Mouse (Mus musculus): ENCODE data around the gene Btrc.

Btrc gene

GRCm38 (mm10) chr19:45472691-45473520 lies 109.4 kb downstream of the Btrc start:
- in situ Hi-C loops (cut with MboI, MseI) = no loop called here

GRCm38 (mm10) chr19:45474686-45475085 lies 111.2 kb downstream of the Btrc start:
- in situ Hi-C loops (cut with MboI, MseI) = no loop called here

- in situ Hi-C loops (cut with MboI, MseI) = no loop called here
Measured at GRCm38 (mm10) chr19:45475928-45476553, 112.5 kb downstream of the Btrc start.

- in situ Hi-C loops (cut with MboI, MseI) = no loop called here
Measured at GRCm38 (mm10) chr19:45479548-45479947, 116.0 kb downstream of the Btrc start.

GRCm38 (mm10) chr19:45480490-45480889 lies 117.0 kb downstream of the Btrc start:
- in situ Hi-C loops (cut with MboI, MseI) = no loop called here

GRCm38 (mm10) chr19:45480951-45481350 lies 117.4 kb downstream of the Btrc start:
- in situ Hi-C loops (cut with MboI, MseI) = no loop called here

- in situ Hi-C loops (cut with MboI, MseI) = no loop called here
Measured at GRCm38 (mm10) chr19:45483470-45483869, 119.9 kb downstream of the Btrc start.

- in situ Hi-C loops (cut with MboI, MseI) = no loop called here
Measured at GRCm38 (mm10) chr19:45486206-45486991, 122.9 kb downstream of the Btrc start.

- in situ Hi-C loops (cut with MboI, MseI) = no loop called here
Measured at GRCm38 (mm10) chr19:45486992-45487387, 123.5 kb downstream of the Btrc start.

GRCm38 (mm10) chr19:45489961-45490360 lies 126.4 kb downstream of the Btrc start:
- in situ Hi-C loops (cut with MboI, MseI) = no loop called here

- in situ Hi-C loops (cut with MboI, MseI) = no loop called here
Measured at GRCm38 (mm10) chr19:45491246-45491645, 127.7 kb downstream of the Btrc start.

GRCm38 (mm10) chr19:45494121-45494775 lies 130.7 kb downstream of the Btrc start:
- in situ Hi-C loops (cut with MboI, MseI) = no loop called here

- in situ Hi-C loops (cut with MboI, MseI) = no loop called here
Measured at GRCm38 (mm10) chr19:45505446-45505845, 141.9 kb downstream of the Btrc start.

- in situ Hi-C loops (cut with MboI, MseI) = no loop called here
Measured at GRCm38 (mm10) chr19:45507531-45507930, 144.0 kb downstream of the Btrc start.

- in situ Hi-C loops (cut with MboI, MseI) = loop anchor here (10.0 kb wide), 1 partner anchor 1404 kb away; no protein-coding TSS in a partner anchor
Measured at GRCm38 (mm10) chr19:45510680-45511079, 147.1 kb downstream of the Btrc start.

GRCm38 (mm10) chr19:45511406-45511805 lies 147.9 kb downstream of the Btrc start:
- in situ Hi-C loops (cut with MboI, MseI) = loop anchor here (10.0 kb wide), 1 partner anchor 1403 kb away; no protein-coding TSS in a partner anchor

GRCm38 (mm10) chr19:45515341-45515740 lies 151.8 kb downstream of the Btrc start:
- in situ Hi-C loops (cut with MboI, MseI) = loop anchor here (10.0 kb wide), 1 partner anchor 1399 kb away; no protein-coding TSS in a partner anchor

- in situ Hi-C loops (cut with MboI, MseI) = loop anchor here (10.0 kb wide), 1 partner anchor 1399 kb away; no protein-coding TSS in a partner anchor
Measured at GRCm38 (mm10) chr19:45516264-45516663, 152.7 kb downstream of the Btrc start.

GRCm38 (mm10) chr19:45527382-45527781 lies 163.8 kb downstream of the Btrc start:
- in situ Hi-C loops (cut with MboI, MseI) = no loop called here

- in situ Hi-C loops (cut with MboI, MseI) = no loop called here
Measured at GRCm38 (mm10) chr19:45527931-45528534, 164.5 kb downstream of the Btrc start.

- in situ Hi-C loops (cut with MboI, MseI) = no loop called here
Measured at GRCm38 (mm10) chr19:45529294-45529693, 165.8 kb downstream of the Btrc start.

All from T-helper 2 cell (primary cell).